Mouse (Mus musculus): ENCODE results near the gene Lrg1. TPM values are rescaled to one million over a fixed set of nuclear protein-coding genes. Genes with fewer than 3 reads are reported as not detected.
A peak's percentile ranks its signal among the peaks of the same experiment; 100 is the strongest.

Lrg1 gene
- polyA plus RNA-seq, 1 experiment from 2014 or later, result not detected

GRCm38 (mm10) chr17:56148790-56149618 is 27.2 kb upstream of the Lrg1 start:
- H3K27ac ChIP-seq (replicated peaks), result no peak overlapping the region
- no peaks in the 10 kb centered on the region for H3K36me3 ChIP-seq
- peak overlapping the region; percentile 44 for H3K4me2 ChIP-seq
- ATAC-seq (ENCODE audit: extremely low read depth, insufficient number of reproducible peaks, low FRiP score, low TSS enrichment), result no peak
- H3K27me3 ChIP-seq (replicated peaks), result peaks cover 98% of the 10 kb centered on the region
- H3K9ac ChIP-seq, result peak overlapping the region; percentile 44
- H3K9me3 ChIP-seq, result no peaks in the 10 kb centered on the region
- H3K4me3 ChIP-seq, result peak overlapping the region; percentile 24
- peaks cover 17% of the 10 kb centered on the region for H3K4me1 ChIP-seq
- 3% methylated on average over 30 of the region's 30 CpGs for WGBS

GRCm38 (mm10) chr17:56148280-56148679 is 26.5 kb upstream of the Lrg1 start:
- no peak overlapping the region for H3K9ac ChIP-seq
- 19% methylated on average over 9 of the region's 9 CpGs for WGBS
- no peaks in the 10 kb centered on the region for H3K9me3 ChIP-seq
- H3K36me3 ChIP-seq, result no peaks in the 10 kb centered on the region
- no peak overlapping the region for H3K4me3 ChIP-seq
- no peak for ATAC-seq (ENCODE audit: extremely low read depth, insufficient number of reproducible peaks, low FRiP score, low TSS enrichment)
- no peak overlapping the region for H3K27ac ChIP-seq (replicated peaks)
- 0 out of 2 replicates have a peak overlapping the region, but pooled peaks have one; percentile 44 for H3K4me2 ChIP-seq
- H3K27me3 ChIP-seq (replicated peaks), result peaks cover 98% of the 10 kb centered on the region
- peaks cover 11% of the 10 kb centered on the region for H3K4me1 ChIP-seq

- H3K36me3 ChIP-seq, result no peaks in the 10 kb centered on the region
- H3K4me1 ChIP-seq, result peaks cover 12% of the 10 kb centered on the region
- no peak overlapping the region for H3K4me2 ChIP-seq
- no peak overlapping the region for H3K27ac ChIP-seq (replicated peaks)
- WGBS, result 46% methylated on average over 12 of the region's 12 CpGs
- H3K27me3 ChIP-seq (replicated peaks), result peaks cover 98% of the 10 kb centered on the region
- H3K9ac ChIP-seq, result no peak overlapping the region
- no peak for ATAC-seq (ENCODE audit: extremely low read depth, insufficient number of reproducible peaks, low FRiP score, low TSS enrichment)
- H3K4me3 ChIP-seq, result no peak overlapping the region
- no peaks in the 10 kb centered on the region for H3K9me3 ChIP-seq
These were observed 25.6 kb upstream of the Lrg1 start for GRCm38 (mm10) chr17:56147420-56147819.

GRCm38 (mm10) chr17:56146131-56146530 is 24.3 kb upstream of the Lrg1 start:
- Histone ChIP-seq H3K4me1 (peaks cover 24% of the 10 kb centered on the region), H3K4me2 (no peak overlapping the region), H3K27me3 (replicated peaks) (peaks cover 100% of the 10 kb centered on the region), H3K27ac (replicated peaks) (no peak overlapping the region), H3K9ac (no peak overlapping the region), H3K36me3 (no peaks in the 10 kb centered on the region), H3K4me3 (no peak overlapping the region), H3K9me3 (no peaks in the 10 kb centered on the region)
- 13% methylated on average over 9 of the region's 9 CpGs for WGBS
- ATAC-seq (ENCODE audit: extremely low read depth, insufficient number of reproducible peaks, low FRiP score, low TSS enrichment), result no peak

GRCm38 (mm10) chr17:56144546-56144945 is 22.7 kb upstream of the Lrg1 start:
- Histone ChIP-seq H3K4me2 (no peak overlapping the region), H3K36me3 (no peaks in the 10 kb centered on the region), H3K27me3 (replicated peaks) (peaks cover 100% of the 10 kb centered on the region), H3K4me3 (no peak overlapping the region), H3K27ac (replicated peaks) (no peak overlapping the region), H3K4me1 (peaks cover 28% of the 10 kb centered on the region), H3K9me3 (no peaks in the 10 kb centered on the region), H3K9ac (no peak overlapping the region)
- 64% methylated on average over 9 of the region's 9 CpGs for WGBS
- ATAC-seq (ENCODE audit: extremely low read depth, insufficient number of reproducible peaks, low FRiP score, low TSS enrichment), result no peak

- Histone ChIP-seq H3K27me3 (replicated peaks) (peaks cover 99% of the 10 kb centered on the region), H3K36me3 (no peaks in the 10 kb centered on the region), H3K9ac (peak overlapping the region; percentile 59), H3K4me3 (peak overlapping the region; percentile 49), H3K9me3 (no peaks in the 10 kb centered on the region), H3K4me1 (peaks cover 27% of the 10 kb centered on the region), H3K27ac (replicated peaks) (no peak overlapping the region), H3K4me2 (peak overlapping the region; percentile 73)
- 2% methylated on average over 42 of the region's 47 CpGs for WGBS
- ATAC-seq (ENCODE audit: extremely low read depth, insufficient number of reproducible peaks, low FRiP score, low TSS enrichment), result no peak
These were observed 20.2 kb upstream of the Lrg1 start for GRCm38 (mm10) chr17:56141702-56142605.

GRCm38 (mm10) chr17:56139858-56140595 is 18.2 kb upstream of the Lrg1 start, which contains the start of gene Sema6b:
TSS of gene Sema6b (minus strand) at chr17:56140343.
- 1% methylated on average over 77 of the region's 79 CpGs for WGBS

GRCm38 (mm10) chr17:56139355-56139754 is 17.6 kb upstream of the Lrg1 start:
- WGBS, result 7% methylated on average over 20 of the region's 21 CpGs
- peak overlapping the region; percentile 98 for H3K4me2 ChIP-seq
- H3K4me3 ChIP-seq, result peak overlapping the region; percentile 66
- no peak for ATAC-seq (ENCODE audit: extremely low read depth, insufficient number of reproducible peaks, low FRiP score, low TSS enrichment)
- peaks cover 86% of the 10 kb centered on the region for H3K27me3 ChIP-seq (replicated peaks)
- no peak overlapping the region for H3K27ac ChIP-seq (replicated peaks)
- no peaks in the 10 kb centered on the region for H3K9me3 ChIP-seq
- no peaks in the 10 kb centered on the region for H3K36me3 ChIP-seq
- H3K9ac ChIP-seq, result peak overlapping the region; percentile 75
- H3K4me1 ChIP-seq, result peaks cover 33% of the 10 kb centered on the region

More at GRCm38 (mm10) chr17:56139858-56140595, 18.2 kb upstream of the Lrg1 start, which contains the start of gene Sema6b:
- Histone ChIP-seq H3K4me2 (peak within 1 kb of the TSS; percentile 98), H3K27ac (replicated peaks) (no peak within 1 kb of the TSS), H3K4me1 (peaks cover 27% of the 10 kb centered on the region), H3K36me3 (no peaks in the 10 kb centered on the region), H3K4me3 (peak within 1 kb of the TSS; percentile 66), H3K9me3 (no peaks in the 10 kb centered on the region), H3K9ac (peak within 1 kb of the TSS; percentile 75), H3K27me3 (replicated peaks) (peaks cover 89% of the 10 kb centered on the region)
- ATAC-seq (ENCODE audit: extremely low read depth, insufficient number of reproducible peaks, low FRiP score, low TSS enrichment), result no peak

GRCm38 (mm10) chr17:56137839-56138613 is 16.2 kb upstream of the Lrg1 start:
- Histone ChIP-seq H3K4me1 (peaks cover 43% of the 10 kb centered on the region), H3K4me2 (peak overlapping the region; percentile 39), H3K9me3 (no peaks in the 10 kb centered on the region), H3K9ac (0 out of 2 replicates have a peak overlapping the region, but pooled peaks have one; percentile 61), H3K36me3 (no peaks in the 10 kb centered on the region), H3K27ac (replicated peaks) (no peak overlapping the region), H3K4me3 (no peak overlapping the region), H3K27me3 (replicated peaks) (peaks cover 73% of the 10 kb centered on the region)
- ATAC-seq (ENCODE audit: extremely low read depth, insufficient number of reproducible peaks, low FRiP score, low TSS enrichment), result no peak
- 21% methylated on average over 25 of the region's 25 CpGs for WGBS

GRCm38 (mm10) chr17:56136558-56136957 is 14.8 kb upstream of the Lrg1 start:
- peaks cover 36% of the 10 kb centered on the region for H3K4me1 ChIP-seq
- no peak overlapping the region for H3K27ac ChIP-seq (replicated peaks)
- no peak overlapping the region for H3K9ac ChIP-seq
- no peak for ATAC-seq (ENCODE audit: extremely low read depth, insufficient number of reproducible peaks, low FRiP score, low TSS enrichment)
- 68% methylated on average over 7 of the region's 7 CpGs for WGBS
- H3K4me3 ChIP-seq, result no peak overlapping the region
- peaks cover 58% of the 10 kb centered on the region for H3K27me3 ChIP-seq (replicated peaks)
- H3K4me2 ChIP-seq, result no peak overlapping the region
- no peaks in the 10 kb centered on the region for H3K9me3 ChIP-seq
- H3K36me3 ChIP-seq, result no peaks in the 10 kb centered on the region
